Mouse (Mus musculus) layer of hippocampus, adult 8-10 months (tissue): ENCODE data around the gene Gm9745. TPM values are rescaled to one million over a fixed set of nuclear protein-coding genes. Genes with fewer than 3 reads are reported as not detected.
"Not testable (repeated sequence)": the region's sequence is repeated elsewhere in the genome, so short reads cannot be mapped to it uniquely, and the experiment has no call there.

ENCODE experiments used
- DNase-seq, 2 experiments: peaks; one replicate each; pipeline ENCODE4 v3.0.0; 2022; ENCODE audit warnings: low spot score in 2 of 2
- total RNA-seq, 4 experiments: library from RNA; stranded (reverse); gene quantifications; 2 replicates each; pipeline ENCODE4 v1.2.4; 2022

The Gm9745 gene
- not detected for total RNA-seq

- DNase-seq = not testable (repeated sequence)
Observed at GRCm38 (mm10) chr13:8948131-8948530, at the start of gene Gm9745. Gene Gm9745 (minus strand): TSS chr13:8948231.

GRCm38 (mm10) chr13:8997221-8997620, 49.2 kb upstream of the Gm9745 start:
- DNase-seq = not testable (repeated sequence)

GRCm38 (mm10) chr13:8995990-8996786, 48.2 kb upstream of the Gm9745 start, which contains the start of gene Gtpbp4:
Gene Gtpbp4 (minus strand): TSS chr13:8996083.
- peak; percentile 96 to 98 for DNase-seq

GRCm38 (mm10) chr13:8995159-8995989, 47.3 kb upstream of the Gm9745 start:
- peak; percentile 6 to 8 for DNase-seq

- DNase-seq = no peak
Observed at GRCm38 (mm10) chr13:8992231-8992630, 44.2 kb upstream of the Gm9745 start.

GRCm38 (mm10) chr13:8972972-8973371, 24.9 kb upstream of the Gm9745 start:
- DNase-seq = no peak

- no peak for DNase-seq
Observed at GRCm38 (mm10) chr13:8972369-8972768, 24.3 kb upstream of the Gm9745 start.

- DNase-seq = no peak
Observed at GRCm38 (mm10) chr13:8967742-8968141, 19.7 kb upstream of the Gm9745 start.

GRCm38 (mm10) chr13:8965224-8965623, 17.2 kb upstream of the Gm9745 start:
- DNase-seq = no peak

GRCm38 (mm10) chr13:8962266-8962665, 14.2 kb upstream of the Gm9745 start:
- DNase-seq = not testable (repeated sequence)

GRCm38 (mm10) chr13:8961128-8961888, 13.3 kb upstream of the Gm9745 start:
- not testable (repeated sequence) for DNase-seq

- DNase-seq = not testable (repeated sequence)
Observed at GRCm38 (mm10) chr13:8959554-8959953, 11.5 kb upstream of the Gm9745 start.

- not testable (repeated sequence) for DNase-seq
Observed at GRCm38 (mm10) chr13:8959058-8959457, 11.0 kb upstream of the Gm9745 start.

- DNase-seq = not testable (repeated sequence)
Observed at GRCm38 (mm10) chr13:8956873-8957272, 8.8 kb upstream of the Gm9745 start.

- not testable (repeated sequence) for DNase-seq
Observed at GRCm38 (mm10) chr13:8955127-8955526, 7.1 kb upstream of the Gm9745 start.

GRCm38 (mm10) chr13:8952563-8952962, 4.5 kb upstream of the Gm9745 start, which contains the start of gene Idi2:
Gene Idi2 (plus strand): TSS chr13:8952863.
- DNase-seq = not testable (repeated sequence)

- not testable (repeated sequence) for DNase-seq
Observed at GRCm38 (mm10) chr13:8943828-8944227, 4.2 kb downstream of the Gm9745 start.

- DNase-seq = not testable (repeated sequence)
Observed at GRCm38 (mm10) chr13:8941701-8942100, 6.3 kb downstream of the Gm9745 start.

GRCm38 (mm10) chr13:8941110-8941509, 6.9 kb downstream of the Gm9745 start:
- not testable (repeated sequence) for DNase-seq

- DNase-seq = not testable (repeated sequence)
Observed at GRCm38 (mm10) chr13:8937611-8938140, 10.4 kb downstream of the Gm9745 start.

GRCm38 (mm10) chr13:8933499-8933898, 14.5 kb downstream of the Gm9745 start:
- no peak for DNase-seq
